Mouse (Mus musculus) heart, adult 2 months (tissue): ENCODE measurements around the gene Gpr158. TPM values are rescaled to one million over a fixed set of nuclear protein-coding genes. Genes with fewer than 3 reads are reported as not detected.

ENCODE experiments used
- DNase-seq, 2 experiments: peaks; one replicate each; pipeline ENCODE4 v3.0.0; 2021
- H3K27ac ChIP-seq: fragments of 200-600 bp; 2 replicates; pipeline ENCODE4 v1.8.1; 2022
- H3K27me3 ChIP-seq: fragments of 200-500 bp; 2 replicates; pipeline ENCODE4 v1.6.1; 2012; ENCODE audit warnings: mild to moderate bottlenecking, low read length, inconsistent platforms, mixed read lengths; ENCODE audit not compliant: control insufficient read depth, insufficient read depth
- H3K36me3 ChIP-seq: fragments of 200-500 bp; 2 replicates; pipeline ENCODE4 v1.6.1; 2012; ENCODE audit warnings: low read length, inconsistent platforms; ENCODE audit not compliant: control insufficient read depth, insufficient read depth
- H3K4me1 ChIP-seq: fragments of 200-500 bp; 2 replicates; pipeline ENCODE4 v1.6.1; 2011; ENCODE audit warnings: low read length; ENCODE audit not compliant: control insufficient read depth, insufficient read depth
- H3K4me3 ChIP-seq: fragments of 200-600 bp; 2 replicates; pipeline ENCODE4 v1.8.1; 2022
- H3K79me2 ChIP-seq: fragments of 200-500 bp; replicated peaks from 2 replicates; pipeline ENCODE4 v1.6.1; 2012; ENCODE audit warnings: mild to moderate bottlenecking, inconsistent platforms, low read length, moderate library complexity, mixed read lengths; ENCODE audit not compliant: control insufficient read depth, insufficient read depth
- H3K9ac ChIP-seq: fragments of 200-500 bp; 2 replicates; pipeline ENCODE4 v1.6.1; 2012; ENCODE audit warnings: low read depth, mild to moderate bottlenecking, control low read depth, inconsistent platforms, low read length, mixed read lengths
- CTCF ChIP-seq: fragments of 200-600 bp; IDR thresholded peaks from 2 replicates; pipeline ENCODE4 v1.8.1; 2022; ENCODE audit warnings: antibody characterized with exemption, mild to moderate bottlenecking, moderate library complexity
- EP300 ChIP-seq: fragments of 200-500 bp; IDR thresholded peaks from 2 replicates; pipeline ENCODE4 v1.6.1; 2011; ENCODE audit warnings: low read depth, low read length, control low read depth; ENCODE audit not compliant: insufficient read depth
- POLR2A ChIP-seq: fragments of 200-500 bp; IDR thresholded peaks from 2 replicates; pipeline ENCODE4 v1.6.1; 2011; ENCODE audit warnings: mild to moderate bottlenecking, low read depth, low read length, control low read depth; ENCODE audit not compliant: insufficient read depth
- WGBS: fragments of 180-500 bp; shearing (Covaris S2); methylation state at CpG from one replicate; pipeline ENCODE4 v1.1.7; 2018; 5-methylcytosine and 5-hydroxymethylcytosine counted together
- intact Hi-C: fragments of 180-260 bp; cut with DNase I; formaldehyde crosslinking; loops from one replicate; pipeline ENCODE4 v1.15.1; 2025
- polyA plus RNA-seq: library from polyadenylated mRNA; depleted of rRNA; stranded (reverse); fragments of >200 nt; gene quantifications from 2 replicates; pipeline ENCODE4 v1.2.3, GENCODE M21; 2012
- total RNA-seq, 2 experiments: library from RNA; stranded (reverse); gene quantifications; 2 replicates each; pipeline ENCODE4 v1.2.3; 2021

The Gpr158 gene
- total and polyA plus RNA-seq, 3 experiments, result 0.07 to 0.18 TPM; not detected in 1

DNA sequence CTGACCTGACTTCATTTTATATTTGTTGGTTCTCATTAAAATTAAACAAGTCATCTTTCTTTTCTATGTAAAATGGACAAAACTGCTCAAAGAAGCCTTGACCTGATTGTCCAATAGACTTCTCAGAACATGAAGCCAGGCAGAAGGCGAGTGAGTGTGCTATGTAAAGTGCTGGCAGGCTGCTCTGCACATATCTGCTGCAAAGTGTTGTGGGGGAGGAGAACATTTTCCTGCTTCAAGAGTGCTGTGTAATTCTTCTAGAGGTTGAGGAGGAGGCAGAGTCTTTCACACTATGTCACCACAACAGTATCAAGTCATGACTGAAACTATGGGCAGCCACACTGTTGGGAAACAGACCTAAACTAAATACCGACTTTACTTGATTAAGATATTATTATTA, 12.2 kb downstream of the Gpr158 start:
- H3K79me2 ChIP-seq, result no peaks in the 10 kb centered on the region
- H3K27me3 ChIP-seq, result no peaks in the 10 kb centered on the region
- H3K27ac ChIP-seq, result no peak overlapping the region
- no peaks in the 10 kb centered on the region for H3K36me3 ChIP-seq
- DNase-seq, result no peak
- WGBS, result 43% methylated on average over 2 of the region's 2 CpGs
- no peak overlapping the region for H3K9ac ChIP-seq
- intact Hi-C loops, result no loop called here
- TF ChIP-seq CTCF, result no peak
- TF ChIP-seq POLR2A, result no peak
- TF ChIP-seq EP300, result no peak
- H3K4me1 ChIP-seq, result no peaks in the 10 kb centered on the region
- H3K4me3 ChIP-seq, result no peak overlapping the region

DNA sequence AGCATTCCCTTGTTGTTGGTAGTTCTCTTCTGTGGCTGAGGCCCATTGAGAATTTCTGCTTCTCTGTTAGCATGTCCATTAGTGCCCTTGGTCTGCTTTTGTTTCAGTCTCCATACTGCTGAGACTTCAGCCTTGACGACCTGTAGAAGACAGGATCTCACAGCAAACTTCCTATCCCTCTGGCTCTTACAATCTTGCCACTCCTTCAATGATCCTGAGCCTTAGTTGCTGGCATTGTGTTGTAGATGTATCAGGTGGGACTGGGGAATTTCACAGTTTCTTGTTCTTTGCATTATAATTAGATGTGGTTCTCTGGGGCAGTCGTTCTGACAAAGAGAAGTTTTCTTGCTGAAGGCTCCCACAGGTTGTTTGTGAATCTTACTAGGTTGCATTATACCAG, 25.4 kb downstream of the Gpr158 start:
- Histone ChIP-seq H3K4me3 (no peak overlapping the region), H3K79me2 (no peaks in the 10 kb centered on the region), H3K27me3 (no peaks in the 10 kb centered on the region), H3K9ac (no peak overlapping the region), H3K27ac (no peak overlapping the region), H3K36me3 (no peaks in the 10 kb centered on the region), H3K4me1 (no peaks in the 10 kb centered on the region)
- intact Hi-C loops, result no loop called here
- WGBS, result 8% methylated on average over 2 of the region's 2 CpGs
- TF ChIP-seq EP300 (no peak), POLR2A (no peak), CTCF (no peak)
- no peak for DNase-seq

DNA sequence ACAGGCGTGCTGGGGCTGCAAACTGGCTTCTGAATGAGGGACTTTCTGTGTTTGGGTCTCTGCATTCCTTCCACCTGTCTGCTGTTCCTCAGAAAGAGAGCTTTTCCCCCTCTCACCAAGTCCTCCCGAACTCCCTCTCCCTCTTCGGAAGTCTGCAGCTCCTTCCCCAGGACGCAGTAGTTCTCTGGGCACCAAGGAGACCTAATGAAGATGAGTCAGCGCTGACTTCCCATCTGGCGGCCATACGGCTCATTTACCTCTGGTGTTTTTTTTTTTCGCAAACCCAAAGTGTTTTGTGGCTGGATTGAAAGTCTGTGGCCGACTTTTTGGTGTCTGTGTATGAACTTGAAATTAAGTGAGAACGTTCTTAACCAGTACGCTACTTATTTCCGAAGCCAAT, 30.0 kb downstream of the Gpr158 start:
- Histone ChIP-seq H3K9ac (no peak overlapping the region), H3K4me3 (no peak overlapping the region), H3K36me3 (no peaks in the 10 kb centered on the region), H3K27me3 (no peaks in the 10 kb centered on the region), H3K79me2 (no peaks in the 10 kb centered on the region), H3K4me1 (no peaks in the 10 kb centered on the region), H3K27ac (no peak overlapping the region)
- TF ChIP-seq POLR2A (no peak), CTCF (no peak)
- DNase-seq, result no peak
- 83% methylated on average over 12 of the region's 12 CpGs for WGBS
- intact Hi-C loops, result no loop called here

DNA sequence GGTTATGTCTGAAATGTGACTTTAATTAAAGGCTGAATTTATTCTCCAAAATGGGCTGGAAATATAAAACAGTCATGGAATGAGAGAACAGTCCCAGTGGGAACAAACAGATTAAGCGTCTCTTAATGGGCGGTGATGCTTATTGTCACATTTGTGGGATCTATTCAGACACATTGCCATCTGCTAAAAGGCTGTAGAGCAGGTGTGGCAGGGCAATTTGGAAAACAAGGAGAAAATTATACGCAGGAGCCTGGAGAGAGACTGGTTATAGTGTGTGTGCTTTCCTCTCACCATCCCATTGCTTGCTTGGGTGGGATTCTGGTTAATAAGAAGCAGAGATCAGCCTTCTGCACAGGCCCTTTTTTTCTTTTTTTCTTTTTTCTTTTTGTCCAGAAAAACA, 32.3 kb downstream of the Gpr158 start:
- no peaks in the 10 kb centered on the region for H3K4me1 ChIP-seq
- H3K27ac ChIP-seq, result no peak overlapping the region
- TF ChIP-seq POLR2A, result no peak
- no peak for TF ChIP-seq CTCF
- no peak for TF ChIP-seq EP300
- H3K36me3 ChIP-seq, result no peaks in the 10 kb centered on the region
- intact Hi-C loops, result no loop called here
- H3K79me2 ChIP-seq, result no peaks in the 10 kb centered on the region
- H3K27me3 ChIP-seq, result no peaks in the 10 kb centered on the region
- 80% methylated on average over 3 of the region's 3 CpGs for WGBS
- no peak for DNase-seq
- no peak overlapping the region for H3K4me3 ChIP-seq
- no peak overlapping the region for H3K9ac ChIP-seq

DNA sequence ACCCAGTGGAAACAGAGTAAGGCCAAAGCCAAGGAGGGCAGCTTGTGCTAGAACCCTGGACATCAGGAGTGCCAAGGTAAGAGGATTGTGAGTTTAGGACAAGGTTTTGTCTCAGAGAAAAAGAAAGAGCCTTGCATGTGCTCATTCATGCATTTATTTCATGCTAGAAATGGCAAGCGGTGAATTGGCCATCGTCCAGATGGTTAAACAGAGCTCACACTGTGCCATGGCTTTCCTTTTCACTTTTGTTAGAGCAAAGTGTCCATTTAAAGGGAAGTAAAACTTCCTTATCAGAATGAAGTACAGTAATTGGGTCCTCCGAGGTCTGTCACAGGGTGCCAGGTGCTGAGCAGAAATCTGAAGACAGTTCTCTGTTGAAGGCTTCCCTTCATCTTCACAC, 38.3 kb downstream of the Gpr158 start:
- H3K27ac ChIP-seq, result no peak overlapping the region
- no peaks in the 10 kb centered on the region for H3K27me3 ChIP-seq
- H3K79me2 ChIP-seq, result no peaks in the 10 kb centered on the region
- no peak overlapping the region for H3K4me3 ChIP-seq
- no peak for DNase-seq
- H3K4me1 ChIP-seq, result no peaks in the 10 kb centered on the region
- H3K9ac ChIP-seq, result no peak overlapping the region
- TF ChIP-seq EP300, result no peak
- TF ChIP-seq CTCF, result no peak
- TF ChIP-seq POLR2A, result no peak
- no peaks in the 10 kb centered on the region for H3K36me3 ChIP-seq
- 73% methylated on average over 3 of the region's 3 CpGs for WGBS
- intact Hi-C loops, result no loop called here

DNA sequence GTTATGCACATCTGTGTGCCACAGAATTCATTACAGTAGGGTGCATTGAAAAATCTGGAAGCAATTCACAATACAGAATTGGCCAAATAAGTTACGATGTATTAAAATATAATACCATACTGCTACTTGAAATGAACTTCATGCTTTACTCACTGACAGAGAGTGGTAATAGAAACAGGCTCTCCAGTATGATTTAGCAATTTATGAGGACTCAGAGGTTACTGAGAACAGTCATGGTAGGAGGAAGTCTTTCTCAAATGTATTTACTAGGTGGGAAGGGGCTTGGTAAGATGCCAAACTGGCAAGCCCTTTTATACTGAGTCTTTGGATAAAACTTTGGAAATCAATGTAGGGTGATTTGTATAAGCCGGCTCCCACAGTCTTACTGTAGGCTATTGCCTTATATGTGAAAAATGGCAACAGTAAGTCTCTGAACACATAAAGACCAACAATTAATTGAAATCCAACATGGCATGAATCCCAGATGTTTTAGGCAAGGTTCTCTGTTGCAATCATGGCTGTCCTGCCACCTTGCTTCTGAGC, 40.2 kb downstream of the Gpr158 start:
- WGBS, result 92% methylated on average over 2 of the region's 2 CpGs
- H3K79me2 ChIP-seq, result no peaks in the 10 kb centered on the region
- no peaks in the 10 kb centered on the region for H3K27me3 ChIP-seq
- no peak overlapping the region for H3K4me3 ChIP-seq
- no peak overlapping the region for H3K9ac ChIP-seq
- DNase-seq, result no peak
- TF ChIP-seq POLR2A (no peak), CTCF (no peak), EP300 (no peak)
- intact Hi-C loops, result no loop called here
- no peaks in the 10 kb centered on the region for H3K36me3 ChIP-seq
- H3K4me1 ChIP-seq, result no peaks in the 10 kb centered on the region
- no peak overlapping the region for H3K27ac ChIP-seq
